In the genomic region with DNA sequence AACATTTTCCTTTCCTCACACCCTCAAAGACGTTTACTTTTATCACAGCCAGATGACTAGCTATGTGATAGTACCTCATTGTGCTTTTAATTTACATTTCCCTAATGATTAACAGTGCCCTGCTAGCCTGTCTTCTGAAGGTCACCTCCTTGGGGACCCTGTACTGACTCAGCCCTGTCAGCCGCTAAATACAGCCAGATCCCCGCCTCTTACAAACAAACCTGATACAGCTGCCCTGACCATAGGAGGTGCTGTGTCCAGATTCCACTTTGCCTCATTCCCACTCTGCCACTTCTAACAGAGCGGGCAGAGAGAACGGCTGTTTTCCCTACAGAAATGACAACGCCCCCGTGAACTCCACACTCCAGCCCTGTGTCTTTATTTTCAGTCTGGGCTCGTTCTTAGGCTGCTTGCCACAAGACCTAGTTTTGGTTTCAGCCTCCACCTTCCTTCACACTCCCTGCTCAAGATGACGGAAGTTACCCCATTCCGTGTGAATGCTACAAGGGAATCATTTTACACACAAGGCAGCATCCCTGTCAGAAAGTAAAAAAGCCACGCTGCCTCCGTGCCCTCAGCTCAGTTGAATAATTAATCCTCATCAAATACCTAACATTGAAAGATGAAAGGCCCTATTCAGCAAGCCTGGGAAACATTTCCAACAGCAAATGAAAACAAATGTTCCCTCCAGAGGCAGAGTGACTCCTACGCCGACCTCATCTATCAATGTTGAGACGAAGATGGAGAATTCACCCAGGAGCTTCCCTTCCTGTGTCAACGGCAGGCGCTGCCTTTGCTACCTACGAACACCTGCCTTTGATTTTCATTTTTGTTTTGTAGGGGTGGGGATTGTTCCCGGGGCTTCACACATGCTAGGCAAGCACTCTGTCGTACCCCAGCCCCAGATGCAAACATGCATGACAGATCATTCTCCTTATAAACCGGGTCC, we compare ENCODE assay signal across 8 mouse cellular contexts.
DNase-seq lines count a peak whose midpoint lies in the region; ATAC-seq lines count a peak whose summit lies in the region.

No protein-coding gene starts in this region.

- peak overlapping the region; percentile 21; the same call in 1 of the 2 replicates for H3K4me3 ChIP-seq in embryonic facial prominence, embryonic 10.5 days
- H3K4me3 ChIP-seq in intestine, embryonic 14.5 days (ENCODE audit: low read depth, low read length): no peak overlapping the region

- no peak overlapping the region for H3K9ac ChIP-seq in intestine, embryonic 14.5 days (ENCODE audit: low read length)

- H3K4me1 ChIP-seq in embryonic facial prominence, embryonic 10.5 days: peaks cover 29% of the 10 kb centered on the region
- 0 out of 2 replicates have a peak, but pooled peaks cover 10% of the 10 kb centered on the region for H3K4me1 ChIP-seq in intestine, embryonic 14.5 days (replicated peaks; ENCODE audit: control insufficient read depth, insufficient read depth, low read length)

- WGBS in embryonic facial prominence, embryonic 10.5 days: 36% methylated on average over 21 of the region's 21 CpGs
- WGBS in intestine, embryonic 14.5 days: 31% methylated on average over 21 of the region's 21 CpGs

- H3K27me3 ChIP-seq in embryonic facial prominence, embryonic 10.5 days (replicated peaks; ENCODE audit: low read depth, poor library complexity, severe bottlenecking): no peaks in the 10 kb centered on the region; the same call in none of the 2 replicates
- H3K27me3 ChIP-seq in intestine, embryonic 14.5 days (replicated peaks; ENCODE audit: control insufficient read depth, insufficient read depth, low read length): no peaks in the 10 kb centered on the region

- no peaks in the 10 kb centered on the region for H3K9me3 ChIP-seq in embryonic facial prominence, embryonic 10.5 days
- H3K9me3 ChIP-seq in intestine, embryonic 14.5 days (ENCODE audit: control insufficient read depth, low read length): no peaks in the 10 kb centered on the region

- peak; percentile 87 for ATAC-seq in intestine, embryonic 14.5 days (replicated peaks; ENCODE audit: low FRiP score, low TSS enrichment, low read depth)
- ATAC-seq in megakaryocyte-erythroid progenitor cell, adult 5-6 weeks (replicated peaks; ENCODE audit: low FRiP score, low TSS enrichment, poor library complexity, severe bottlenecking): no peak

- peak overlapping the region; percentile 23; the same call in 1 of the 2 replicates for H3K4me2 ChIP-seq in intestine, embryonic 14.5 days (ENCODE audit: low read length)

- H3K36me3 ChIP-seq in embryonic facial prominence, embryonic 10.5 days (replicated peaks): 0 out of 2 replicates have a peak, but pooled peaks cover 4% of the 10 kb centered on the region
- H3K36me3 ChIP-seq in intestine, embryonic 14.5 days (ENCODE audit: control insufficient read depth, insufficient read depth, low read length): peaks cover 8% of the 10 kb centered on the region; the same call in 1 of the 2 replicates

- DNase-seq in left cerebral cortex, adult 18-20 months (ENCODE audit: low spot score in 2 of 2): peak; percentile 39 to 59
- no peak for DNase-seq in left cerebral cortex, adult 8-10 months (ENCODE audit: low spot score in 2 of 2)
- peak; percentile 50 for DNase-seq in embryonic facial prominence, embryonic 10.5 days (ENCODE audit: low spot score)
- peak; percentile 57 for DNase-seq in intestine, embryonic 14.5 days (ENCODE audit: low spot score)
- DNase-seq in mesoderm, embryonic 11.5 days (ENCODE audit: low read depth, low spot score): peak; percentile 67
- no peak for DNase-seq in cerebellum, adult 11-12 months
- no peak for DNase-seq in cerebellum, postnatal 14 days

- peak overlapping the region; percentile 26 for H3K27ac ChIP-seq in embryonic facial prominence, embryonic 10.5 days (replicated peaks)
- H3K27ac ChIP-seq in intestine, embryonic 14.5 days (ENCODE audit: low read depth): peak overlapping the region; percentile 51; the same call in 1 of the 2 replicates

Comparison
In these comparisons a context has a peak if more than half of its experiments do, and no peak if none do; other contexts are left out.
1. DNase-seq: peak in left cerebral cortex, adult 18-20 months (2 of 2), embryonic facial prominence, embryonic 10.5 days (single experiment), intestine, embryonic 14.5 days (single experiment) and mesoderm, embryonic 11.5 days (single experiment); none in left cerebral cortex, adult 8-10 months (0 of 2), cerebellum, adult 11-12 months (single experiment) and cerebellum, postnatal 14 days (0 of 2).